Mouse (Mus musculus) megakaryocyte, adult 5-6 weeks (primary cell): ENCODE data around the gene Tmem110. TPM values are rescaled to one million over a fixed set of nuclear protein-coding genes. Genes with fewer than 3 reads are reported as not detected.

ENCODE experiments used
- ATAC-seq: 2 replicates; pipeline ENCODE4 v1.8.0; 2016; ENCODE audit warnings: mild to moderate bottlenecking, inconsistent platforms; ENCODE audit not compliant: poor library complexity, severe bottlenecking
- total RNA-seq, 2 experiments: library from RNA; stranded (forward) in 1 of 2; stranded (reverse) in 1 of 2; fragments of 153-499, 151-499 nt in 1 of 2; fragments of 221-1000, 200-1000 nt in 1 of 2; gene quantifications; 2 replicates each; pipeline versions ENCODE4 v1.2.3 to v1.2.4; 2015 to 2017

Tmem110 gene
- 7.9 and 9.0 TPM in 2 replicates for total RNA-seq (2015)
- total RNA-seq (2017) = 12.0 and 12.2 TPM in 2 replicates

DNA sequence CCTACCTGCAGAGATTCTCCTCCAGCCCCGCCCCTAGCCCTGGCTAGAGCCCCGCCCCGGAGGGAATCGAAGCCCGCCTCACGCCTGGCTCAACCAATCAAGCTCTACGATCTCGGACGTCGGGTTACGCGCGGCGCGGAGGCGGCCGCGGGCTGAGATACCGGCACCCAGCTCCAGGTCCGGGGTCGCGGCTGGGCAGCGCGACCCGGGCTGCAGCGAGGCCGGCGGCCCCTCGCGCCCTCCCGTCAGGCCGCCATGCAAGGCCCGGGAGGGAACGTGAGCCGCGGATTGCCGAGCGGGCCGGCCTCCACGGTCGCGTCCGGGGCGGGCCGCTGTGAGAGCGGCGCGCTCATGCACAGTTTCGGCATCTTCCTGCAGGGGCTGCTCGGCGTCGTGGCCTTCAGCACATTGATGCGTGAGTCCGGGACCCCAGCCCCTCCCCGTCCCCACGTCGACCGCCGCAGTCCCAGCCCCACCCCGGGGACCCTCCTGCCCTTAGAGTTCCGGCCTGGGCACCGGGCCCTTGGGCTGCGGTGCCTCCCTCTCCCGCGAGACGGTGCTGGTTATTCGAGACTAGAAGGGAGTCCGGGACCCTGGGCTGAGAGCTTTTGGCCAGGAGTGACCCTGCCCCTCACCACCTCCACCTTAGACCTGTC lies at the start of gene Tmem110:
Gene Tmem110 (plus strand): TSS at position 115 of the 656 bp plus-strand sequence.
- peak; percentile 87 for ATAC-seq

DNA sequence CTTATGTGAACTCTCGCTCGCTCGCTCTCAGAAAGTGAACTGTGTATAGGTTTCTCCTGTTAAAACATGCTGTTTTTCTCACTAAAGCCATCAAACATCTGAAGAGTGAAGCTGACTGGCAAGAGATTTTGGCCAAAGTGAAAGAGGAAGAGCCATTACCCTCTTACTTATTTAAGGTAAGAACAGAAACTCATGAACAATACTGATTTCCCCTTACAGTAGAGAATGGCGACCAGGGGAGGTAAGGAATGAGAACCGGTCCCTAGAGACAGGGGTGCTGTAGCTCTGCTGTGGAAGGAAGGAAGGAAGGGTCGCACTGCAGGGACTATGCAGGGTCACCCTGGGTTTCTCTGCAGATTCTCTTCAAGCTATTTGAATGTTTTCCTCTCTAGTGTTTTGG lies 40.8 kb upstream of the Tmem110 start:
- ATAC-seq = no peak

- no peak for ATAC-seq
Observed at GRCm38 (mm10) chr14:30789471-30789870, 35.9 kb upstream of the Tmem110 start.

- ATAC-seq = no peak
Observed at GRCm38 (mm10) chr14:30792871-30793270, 32.5 kb upstream of the Tmem110 start.

GRCm38 (mm10) chr14:30801756-30802155 lies 23.6 kb upstream of the Tmem110 start:
- no peak for ATAC-seq

DNA sequence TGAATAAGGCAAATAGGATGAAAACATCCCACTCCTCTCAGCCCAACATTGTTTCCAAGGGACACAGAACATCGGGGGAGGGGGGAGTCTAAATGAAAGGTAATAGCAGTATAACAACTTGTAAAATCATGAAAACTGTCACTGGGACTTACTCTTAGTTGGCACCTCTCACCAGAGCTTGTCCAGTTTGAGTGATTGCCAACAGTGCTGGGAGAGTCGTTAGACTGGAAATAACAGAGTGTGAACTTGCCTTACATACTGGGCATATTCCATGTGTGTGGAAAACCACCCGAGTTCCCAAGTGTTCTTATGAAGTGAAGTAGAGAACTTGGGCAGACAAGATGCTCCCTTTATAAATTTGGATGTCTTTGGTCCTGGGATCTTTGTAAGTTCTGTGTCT lies 4.3 kb upstream of the Tmem110 start:
- ATAC-seq = no peak

DNA sequence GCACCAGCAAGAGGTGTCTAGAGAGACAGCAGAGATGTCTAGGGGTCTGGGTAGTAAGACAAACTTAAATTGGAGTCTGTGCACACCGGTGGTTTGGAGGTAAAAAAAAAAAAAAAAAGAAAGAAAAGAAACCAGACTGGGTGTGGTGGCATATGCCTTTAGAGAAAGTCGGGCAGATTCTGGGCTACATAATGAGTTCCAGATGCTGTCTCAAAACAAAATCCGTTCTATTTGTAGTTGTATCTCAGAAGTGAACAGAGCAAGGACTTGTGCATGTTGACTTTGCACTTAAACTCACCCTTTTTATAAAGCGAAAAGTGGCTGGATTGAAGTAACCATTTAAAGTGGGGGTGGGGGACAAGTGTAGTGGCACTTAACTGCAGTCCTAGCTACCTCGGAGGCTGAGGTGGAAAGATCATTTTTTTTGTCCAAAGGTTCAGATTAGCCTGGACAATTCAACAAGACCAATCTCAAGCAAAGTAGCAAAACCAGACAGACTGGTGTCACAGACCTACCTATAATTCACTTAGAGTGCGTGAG lies 864 bp upstream of the Tmem110 start:
- no peak for ATAC-seq

- ATAC-seq = no peak
Observed at GRCm38 (mm10) chr14:30825021-30825475, 342 bp upstream of the Tmem110 start.

GRCm38 (mm10) chr14:30826174-30827140 lies 1.1 kb downstream of the Tmem110 start:
- peak; percentile 65 for ATAC-seq

DNA sequence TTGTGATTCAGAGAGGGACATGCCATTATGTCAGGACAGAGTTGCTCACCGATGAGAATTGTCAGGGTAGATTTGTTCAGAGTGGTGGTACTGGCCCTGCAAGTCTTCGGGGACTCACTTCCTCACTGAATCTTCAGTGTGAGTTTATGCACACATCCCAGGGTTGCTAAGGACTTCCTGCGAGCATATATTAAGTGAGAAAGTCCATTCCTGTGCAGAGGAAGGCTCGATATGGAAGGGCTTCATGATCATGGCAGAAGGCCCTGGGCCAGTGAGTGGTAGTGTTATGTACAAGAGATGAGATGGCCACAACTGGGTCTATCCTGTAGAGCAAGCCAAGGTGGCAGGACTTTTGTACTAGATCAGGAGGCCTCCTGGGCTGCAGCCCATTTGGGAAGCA lies 2.1 kb downstream of the Tmem110 start:
- ATAC-seq = no peak

DNA sequence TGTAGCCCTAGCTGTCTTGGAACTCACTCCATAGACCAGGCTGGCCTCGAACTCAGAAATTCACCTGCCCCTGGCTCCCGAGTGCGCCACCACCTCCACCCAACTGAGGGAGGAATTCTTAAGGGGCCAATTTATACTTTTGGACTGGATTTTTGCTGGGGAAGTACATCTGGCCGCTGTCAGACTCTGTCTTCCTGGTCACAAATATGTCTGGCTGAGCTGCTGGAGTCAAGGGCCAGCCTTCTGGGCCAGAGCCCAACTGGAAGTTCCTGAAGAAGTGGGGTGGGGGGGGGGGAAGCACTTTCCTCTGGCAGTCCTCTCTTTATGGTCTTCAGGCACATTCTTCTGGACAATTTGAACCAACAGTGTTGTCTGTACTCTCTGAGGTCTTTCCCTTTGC lies 2.7 kb downstream of the Tmem110 start:
- ATAC-seq = no peak

DNA sequence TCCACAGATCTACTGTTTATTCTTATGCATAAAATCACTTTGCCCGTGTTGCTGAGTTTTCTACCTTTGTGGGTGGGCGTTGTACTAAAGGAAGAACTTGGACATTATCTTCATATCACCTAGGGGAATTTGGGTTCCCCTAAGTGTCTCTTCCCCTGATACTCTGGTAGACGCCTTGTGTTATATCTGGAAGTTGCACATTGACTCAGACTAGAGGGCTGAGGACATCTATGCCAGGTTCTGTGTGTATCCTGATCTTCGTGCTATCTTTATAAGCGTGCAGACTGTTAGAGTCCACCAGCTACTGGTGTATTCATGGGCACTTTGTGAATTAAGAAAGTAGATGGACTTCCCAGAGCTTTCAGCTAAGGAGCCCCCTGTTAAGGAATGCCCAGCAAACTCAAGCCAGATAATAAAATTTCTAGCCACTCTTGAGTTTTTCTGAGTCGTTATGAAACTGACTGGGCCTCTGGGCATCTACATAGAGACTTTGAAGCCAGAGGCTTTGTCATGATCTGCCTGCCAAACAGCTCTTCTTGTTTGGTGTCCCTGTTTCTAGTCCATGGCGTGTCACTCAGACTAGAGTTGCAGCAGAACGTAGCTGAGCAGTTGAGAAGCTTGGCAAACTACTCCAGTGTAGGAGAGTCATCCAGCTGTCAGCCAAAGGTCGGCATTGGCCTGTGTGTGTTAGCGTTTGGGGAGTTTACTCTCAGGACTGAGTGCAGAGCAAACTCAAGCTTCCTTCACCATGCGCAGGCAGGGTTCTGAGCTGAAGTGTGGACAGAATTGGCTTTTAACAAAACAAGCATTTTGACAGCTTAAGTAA lies 3.5 kb downstream of the Tmem110 start:
- no peak for ATAC-seq

DNA sequence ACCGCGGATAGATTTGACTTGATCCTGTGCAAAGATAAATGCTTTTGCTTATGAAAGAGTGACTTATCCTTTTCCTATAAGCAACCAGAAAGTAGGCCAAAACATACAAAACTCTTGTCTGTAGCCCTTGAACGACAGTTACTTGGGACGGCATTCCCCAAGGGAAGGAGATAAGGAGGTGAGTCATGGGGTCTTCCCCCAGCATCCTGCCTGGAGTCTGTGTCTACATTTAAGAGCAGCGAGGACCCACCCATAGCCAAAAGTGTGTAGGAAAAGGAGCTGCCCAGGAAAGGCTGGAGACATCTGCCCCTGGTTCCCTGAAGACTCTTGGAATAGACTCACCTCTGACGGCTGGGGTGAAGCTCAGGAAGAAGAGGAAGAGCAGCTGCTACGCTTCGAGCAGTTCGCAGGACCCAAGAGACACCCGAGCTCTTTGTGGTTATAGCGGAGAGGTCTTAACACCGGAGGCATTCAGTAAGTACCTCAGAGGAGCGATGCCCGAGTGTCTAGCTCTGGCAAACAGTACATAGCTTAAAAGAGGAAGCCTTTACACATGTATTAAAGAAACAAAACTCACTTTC lies 12.1 kb downstream of the Tmem110 start:
- no peak for ATAC-seq

DNA sequence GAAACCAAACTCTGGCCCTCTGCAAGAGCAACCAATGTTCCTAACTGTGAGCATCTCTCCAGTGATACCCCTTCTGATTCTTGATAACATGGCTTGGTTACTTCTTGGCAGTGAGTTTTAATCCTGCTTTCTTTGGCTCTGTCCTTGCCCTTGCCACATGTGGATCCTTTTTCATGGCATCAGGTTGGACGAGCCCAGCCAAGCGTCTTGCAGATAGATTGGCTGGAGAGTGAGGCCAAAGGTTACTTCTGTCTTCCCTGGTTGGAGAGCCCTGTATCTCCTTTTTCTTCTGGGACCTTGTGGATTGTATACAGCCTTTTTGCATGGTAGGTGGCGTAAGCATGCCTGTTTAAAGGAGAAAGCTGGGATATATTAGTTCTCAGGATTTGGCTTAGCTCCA lies 18.3 kb downstream of the Tmem110 start:
- no peak for ATAC-seq

GRCm38 (mm10) chr14:30850504-30850903 lies 25.1 kb downstream of the Tmem110 start:
- no peak for ATAC-seq

- ATAC-seq = no peak
Observed at GRCm38 (mm10) chr14:30852325-30852724, 26.9 kb downstream of the Tmem110 start.

DNA sequence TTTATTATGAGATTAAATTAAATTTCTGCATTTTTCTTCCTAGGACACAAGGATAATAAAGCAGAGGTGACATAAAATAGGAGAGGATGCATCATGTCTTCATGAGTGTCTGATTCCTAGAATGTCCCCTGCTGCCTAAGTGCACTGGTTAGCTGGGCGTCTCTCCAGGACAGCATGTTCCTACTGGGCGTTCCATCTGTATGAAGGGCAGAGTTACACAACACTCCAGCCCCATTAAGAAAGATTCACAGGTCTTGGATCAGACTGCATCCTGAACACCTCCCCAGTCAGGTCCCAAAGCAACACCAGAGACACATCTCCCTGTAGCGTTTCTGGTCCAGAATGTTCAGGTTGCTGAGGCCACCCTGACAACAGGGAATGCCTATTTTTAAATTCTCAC lies 29.9 kb downstream of the Tmem110 start:
- no peak for ATAC-seq

DNA sequence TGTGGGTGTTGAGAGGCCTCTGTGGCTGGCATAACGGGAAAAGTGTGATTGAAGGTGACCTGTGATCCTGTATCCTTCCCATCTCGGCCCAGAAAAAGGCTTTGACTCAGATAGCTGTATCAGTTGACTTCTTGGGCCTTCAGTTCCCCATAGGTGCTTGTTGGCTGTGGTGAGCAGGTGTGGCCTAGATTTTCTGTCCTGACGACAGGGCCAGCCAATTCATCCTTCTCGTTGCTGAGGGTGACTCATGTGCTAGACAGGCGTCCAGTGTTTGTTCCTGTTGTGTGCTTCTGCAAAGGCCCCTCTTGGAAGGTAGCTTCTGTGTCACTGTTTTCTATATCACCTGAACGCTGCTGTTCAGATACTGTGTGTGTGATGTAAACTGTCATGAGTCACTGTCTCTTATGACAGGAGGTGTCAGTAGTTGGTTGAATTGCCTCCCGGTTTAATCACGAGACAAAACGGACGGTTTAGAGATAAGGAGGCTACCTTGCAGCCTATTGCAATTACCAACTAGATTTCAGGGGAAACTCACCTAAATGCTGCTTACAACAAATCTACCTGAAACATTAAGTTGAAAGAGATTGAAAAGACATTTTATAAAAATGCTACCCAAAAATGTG lies 31.6 kb downstream of the Tmem110 start:
- ATAC-seq = no peak

- no peak for ATAC-seq
Observed at GRCm38 (mm10) chr14:30857990-30858389, 32.6 kb downstream of the Tmem110 start.
